Mouse (Mus musculus) ES-Bruce4 (cell line): Measurements from ENCODE around the gene Sart1. TPM values are rescaled to one million over a fixed set of nuclear protein-coding genes. Genes with fewer than 3 reads are reported as not detected.
"Not testable (repeated sequence)": the region's sequence is repeated elsewhere in the genome, so short reads cannot be mapped to it uniquely, and the experiment has no call there.

Experiments
- H3K27ac ChIP-seq: 2 replicates; pipeline ENCODE4 v1.5.1; 2012; ENCODE audit warnings: low read length, inconsistent platforms; ENCODE audit not compliant: insufficient read depth
- H3K27me3 ChIP-seq: 2 replicates; pipeline ENCODE4 v1.6.1; 2012; ENCODE audit warnings: mild to moderate bottlenecking, low read length, inconsistent platforms; ENCODE audit not compliant: control insufficient read depth, poor library complexity, insufficient read depth, severe bottlenecking
- H3K36me3 ChIP-seq: 2 replicates; pipeline ENCODE4 v1.6.1; 2012; ENCODE audit warnings: inconsistent platforms, mild to moderate bottlenecking, low read length, moderate library complexity; ENCODE audit not compliant: control insufficient read depth, poor library complexity, insufficient read depth, severe bottlenecking
- H3K4me1 ChIP-seq: one replicate; pipeline ENCODE4 v1.8.1; 2011; ENCODE audit warnings: low read length; ENCODE audit not compliant: control insufficient read depth, insufficient read depth
- H3K4me3 ChIP-seq: 2 replicates; pipeline ENCODE4 v1.5.1; 2011; ENCODE audit warnings: low read depth, mild to moderate bottlenecking, low read length
- H3K9ac ChIP-seq: 2 replicates; pipeline ENCODE4 v1.6.1; 2012; ENCODE audit warnings: low read depth, mild to moderate bottlenecking, inconsistent platforms; ENCODE audit not compliant: poor library complexity, severe bottlenecking
- H3K9me3 ChIP-seq: replicated peaks from 2 replicates; pipeline ENCODE4 v1.6.1; 2012; ENCODE audit warnings: mild to moderate bottlenecking, low read length, inconsistent platforms; ENCODE audit not compliant: control insufficient read depth, poor library complexity, insufficient read depth, severe bottlenecking
- CTCF ChIP-seq: IDR thresholded peaks from one replicate; pipeline ENCODE4 v1.8.1; 2011; ENCODE audit warnings: low read depth, low read length
- EP300 ChIP-seq: IDR thresholded peaks from 2 replicates; pipeline ENCODE4 v1.6.1; 2011; ENCODE audit warnings: low read depth, low read length; ENCODE audit not compliant: insufficient read depth
- POLR2A ChIP-seq: IDR thresholded peaks from one replicate; pipeline ENCODE4 v1.8.1; 2011; ENCODE audit warnings: low read length; ENCODE audit not compliant: insufficient read depth
- polyA plus RNA-seq: library from polyadenylated mRNA; stranded (reverse); fragments of >200 nt; gene quantifications from 2 replicates; pipeline ENCODE4 v1.2.4, GENCODE M21; 2011; ENCODE audit warnings: low read depth; ENCODE audit not compliant: missing spikeins, insufficient read depth, insufficient read length

The Sart1 gene
- polyA plus RNA-seq, 1 experiment: 67.8 TPM

DNA sequence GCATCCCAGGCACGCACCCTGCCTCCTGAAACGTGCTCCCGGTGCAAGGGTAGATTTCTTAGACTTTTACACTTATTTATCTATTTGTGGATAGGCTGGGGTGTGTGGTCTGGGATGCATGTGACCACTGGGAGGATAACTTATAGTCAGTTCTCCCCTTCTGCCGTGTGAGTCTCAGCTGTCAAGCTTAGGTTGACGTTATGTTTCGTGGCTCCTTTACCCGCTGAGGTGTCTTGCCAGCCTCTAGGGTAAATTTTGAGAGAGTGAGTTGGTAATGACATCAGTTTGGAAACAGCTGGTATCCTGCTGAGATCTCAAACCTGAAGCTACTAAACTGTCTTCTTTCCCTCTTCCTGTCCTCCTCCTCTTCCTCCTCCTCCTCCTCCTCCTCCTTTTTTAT is 17.4 kb upstream of the Sart1 start:
- peak overlapping the region; percentile 44 for H3K4me3 ChIP-seq
- no peaks in the 10 kb centered on the region for H3K9me3 ChIP-seq
- peak overlapping the region; percentile 64 for H3K27ac ChIP-seq
- TF ChIP-seq POLR2A: no peak
- TF ChIP-seq EP300: no peak
- no peaks in the 10 kb centered on the region for H3K27me3 ChIP-seq
- H3K36me3 ChIP-seq: no peaks in the 10 kb centered on the region
- peak overlapping the region; percentile 39 for H3K9ac ChIP-seq
- H3K4me1 ChIP-seq: peaks cover 3% of the 10 kb centered on the region

GRCm38 (mm10) chr19:5402293-5402692 is 13.8 kb upstream of the Sart1 start, which contains the start of gene Tsga10ip:
Gene Tsga10ip, minus strand, starts transcription at chr19:5402526.
- no peaks in the 10 kb centered on the region for H3K36me3 ChIP-seq
- no peak within 1 kb of the TSS for H3K27ac ChIP-seq
- no peak within 1 kb of the TSS for H3K9ac ChIP-seq
- no peaks in the 10 kb centered on the region for H3K4me1 ChIP-seq
- TF ChIP-seq CTCF (no peak), POLR2A (no peak), EP300 (no peak)
- H3K27me3 ChIP-seq: no peaks in the 10 kb centered on the region
- no peaks in the 10 kb centered on the region for H3K9me3 ChIP-seq
- no peak within 1 kb of the TSS for H3K4me3 ChIP-seq

- not testable (repeated sequence) for H3K4me3 ChIP-seq, H3K36me3 ChIP-seq, H3K27me3 ChIP-seq, H3K9ac ChIP-seq, H3K9me3 ChIP-seq, H3K4me1 ChIP-seq
- 0 out of 2 replicates have a peak overlapping the region, but pooled peaks have one; percentile 17 for H3K27ac ChIP-seq
Measured at GRCm38 (mm10) chr19:5401073-5401472, 12.6 kb upstream of the Sart1 start.

- no peaks in the 10 kb centered on the region for H3K36me3 ChIP-seq
- H3K27me3 ChIP-seq: no peaks in the 10 kb centered on the region
- H3K4me3 ChIP-seq: no peak overlapping the region
- H3K9ac ChIP-seq: no peak overlapping the region
- H3K27ac ChIP-seq: no peak overlapping the region
- H3K4me1 ChIP-seq: no peaks in the 10 kb centered on the region
- no peaks in the 10 kb centered on the region for H3K9me3 ChIP-seq
- TF ChIP-seq CTCF: no peak
- no peak for TF ChIP-seq EP300
- no peak for TF ChIP-seq POLR2A
Measured at GRCm38 (mm10) chr19:5395371-5395770, 6.9 kb upstream of the Sart1 start.

DNA sequence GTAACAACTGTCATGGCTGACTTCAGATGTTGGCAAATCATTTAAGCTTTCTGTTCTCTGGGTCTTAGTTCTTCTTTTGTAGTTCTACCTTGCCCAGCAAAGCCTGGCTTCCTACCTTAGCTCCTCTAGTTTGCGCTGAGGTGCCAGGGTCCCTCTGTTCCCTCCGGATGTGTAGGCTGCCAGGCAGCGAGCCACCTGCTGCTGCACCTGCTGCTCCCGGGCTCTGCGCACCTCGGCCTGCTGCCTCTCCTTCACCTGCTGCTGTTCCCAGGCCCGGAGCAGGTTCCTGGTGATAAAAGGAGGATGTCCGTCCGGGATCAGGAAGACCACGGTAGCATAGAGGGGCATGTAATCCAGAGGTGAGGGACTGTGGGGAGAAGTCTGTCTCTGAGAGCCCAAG is 5.7 kb upstream of the Sart1 start:
- Histone ChIP-seq H3K4me1 (no peaks in the 10 kb centered on the region), H3K9me3 (no peaks in the 10 kb centered on the region), H3K9ac (no peak overlapping the region), H3K27me3 (no peaks in the 10 kb centered on the region), H3K27ac (no peak overlapping the region), H3K36me3 (no peaks in the 10 kb centered on the region), H3K4me3 (no peak overlapping the region)
- no peak for TF ChIP-seq EP300
- no peak for TF ChIP-seq POLR2A
- no peak for TF ChIP-seq CTCF

- no peak overlapping the region for H3K9ac ChIP-seq
- no peaks in the 10 kb centered on the region for H3K4me1 ChIP-seq
- TF ChIP-seq POLR2A: no peak
- no peak for TF ChIP-seq EP300
- TF ChIP-seq CTCF: no peak
- H3K36me3 ChIP-seq: no peaks in the 10 kb centered on the region
- no peak overlapping the region for H3K27ac ChIP-seq
- H3K9me3 ChIP-seq: no peaks in the 10 kb centered on the region
- no peaks in the 10 kb centered on the region for H3K27me3 ChIP-seq
- no peak overlapping the region for H3K4me3 ChIP-seq
Measured at GRCm38 (mm10) chr19:5392892-5393291, 4.4 kb upstream of the Sart1 start.
